Mouse (Mus musculus) c-Kit-positive CD71-negative TER-119-negative erythroid progenitor cells, embryonic 14.5 days (primary cell): Measurements from ENCODE around the gene Cdk15.

Source experiments
- DNase-seq: peaks from one replicate; pipeline ENCODE4 v3.0.0-alpha.2; 2013; ENCODE audit warnings: low read depth

Gene Cdk15

GRCm38 (mm10) chr1:59285880-59286279 lies 29.2 kb downstream of the Cdk15 start:
- DNase-seq: no peak

- no peak for DNase-seq
Measured at GRCm38 (mm10) chr1:59286316-59286850, 29.7 kb downstream of the Cdk15 start.

GRCm38 (mm10) chr1:59287733-59288132 lies 31.0 kb downstream of the Cdk15 start:
- no peak for DNase-seq

DNA sequence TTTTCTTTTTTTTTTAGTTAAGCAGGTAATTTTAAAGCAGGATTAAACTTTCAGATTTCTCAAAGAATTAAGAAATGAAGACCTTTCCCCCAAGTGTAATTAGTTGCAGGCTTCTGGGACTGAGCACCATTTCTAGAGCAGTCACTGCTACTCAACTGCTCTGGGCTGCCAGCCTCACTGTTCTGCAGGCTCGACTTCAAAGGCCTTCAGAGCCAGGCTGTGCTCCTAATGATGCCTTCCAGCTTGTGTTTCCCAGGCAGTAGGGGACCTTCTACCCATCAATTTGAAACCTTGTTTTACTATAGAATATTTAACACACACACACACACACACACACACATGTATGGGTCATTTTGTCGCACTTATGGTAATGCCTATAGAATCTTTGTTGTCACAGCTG lies 34.9 kb downstream of the Cdk15 start:
- no peak for DNase-seq

DNA sequence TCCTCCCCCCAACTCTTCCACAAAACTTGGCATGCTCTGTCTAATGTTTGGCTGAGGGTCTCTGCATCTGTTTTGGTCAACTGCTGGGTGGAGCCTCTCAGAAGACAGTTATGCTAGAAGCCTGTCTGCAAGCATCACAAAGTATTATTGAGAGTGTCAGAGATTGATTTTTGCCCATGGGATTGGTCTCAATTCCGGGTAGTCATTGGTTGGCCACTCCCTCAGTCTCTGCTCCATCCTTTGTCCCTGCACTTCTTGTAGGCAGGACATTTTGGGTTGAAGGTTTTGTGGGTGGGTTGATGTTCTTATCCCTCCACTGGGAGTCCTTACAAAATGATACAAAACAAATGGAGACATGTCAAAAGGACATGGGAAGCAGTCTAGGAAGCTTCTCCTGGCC lies 39.1 kb downstream of the Cdk15 start:
- no peak for DNase-seq

GRCm38 (mm10) chr1:59297167-59297566 lies 40.5 kb downstream of the Cdk15 start:
- DNase-seq: no peak

- no peak for DNase-seq
Measured at GRCm38 (mm10) chr1:59298491-59299090, 41.9 kb downstream of the Cdk15 start.

DNA sequence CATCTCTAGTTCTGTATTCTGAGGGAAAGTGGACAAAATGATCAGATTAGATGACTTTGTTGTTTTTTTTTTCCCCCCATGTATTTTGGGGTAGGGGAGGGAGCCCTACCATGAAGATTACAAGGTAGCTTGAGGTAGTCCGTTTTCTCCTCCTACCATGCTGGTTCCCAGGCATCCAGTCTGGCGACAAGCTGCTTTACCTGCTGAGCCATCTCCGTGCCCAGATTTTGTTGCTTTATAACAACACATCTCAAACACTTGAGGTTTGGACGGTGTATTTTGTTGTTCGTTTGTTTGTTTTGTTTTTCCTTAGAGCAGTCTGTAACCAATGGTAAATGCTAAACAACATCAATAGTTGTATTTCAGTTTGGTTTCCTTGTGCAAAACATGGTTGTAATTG lies 50.6 kb downstream of the Cdk15 start:
- DNase-seq: no peak

GRCm38 (mm10) chr1:59311292-59311885 lies 54.7 kb downstream of the Cdk15 start:
- DNase-seq: no peak

- no peak for DNase-seq
Measured at GRCm38 (mm10) chr1:59312187-59313153, 55.8 kb downstream of the Cdk15 start.

DNA sequence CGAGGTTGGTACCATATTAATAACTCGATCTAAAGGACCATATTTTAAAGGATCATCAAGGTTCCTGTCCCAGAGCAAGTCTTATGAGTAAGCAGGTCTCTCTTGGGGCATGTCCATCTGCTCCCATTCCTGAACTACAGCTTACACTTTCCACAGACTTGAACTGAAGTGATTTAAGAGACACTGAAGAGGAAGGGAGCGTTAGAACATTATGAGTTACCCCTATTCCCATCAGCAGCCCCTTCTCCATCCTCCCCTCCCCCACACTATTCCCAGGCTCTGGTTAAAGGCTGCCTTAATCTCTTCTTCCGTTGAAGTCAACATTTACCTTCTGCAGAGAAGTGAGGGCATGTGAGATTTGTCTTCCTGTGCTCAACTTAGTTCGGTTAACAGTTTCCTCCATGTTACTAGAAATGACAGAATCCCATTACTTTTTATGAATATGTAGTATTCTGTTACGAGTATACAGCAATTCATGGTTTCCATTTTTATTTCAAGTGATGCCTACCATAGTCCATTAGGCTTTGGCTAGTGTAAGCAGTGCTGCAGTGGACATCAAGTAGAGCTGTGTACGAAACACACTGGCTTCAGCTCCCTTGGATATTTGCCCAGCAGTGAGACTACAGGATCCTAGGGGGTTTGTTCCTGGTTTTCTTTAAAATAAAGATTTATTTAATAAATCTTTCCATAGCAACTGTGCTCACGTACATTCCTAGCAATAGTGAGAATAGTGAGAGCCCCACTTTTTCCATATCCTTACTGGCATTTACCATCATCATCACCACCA lies 56.6 kb downstream of the Cdk15 start:
- no peak for DNase-seq

DNA sequence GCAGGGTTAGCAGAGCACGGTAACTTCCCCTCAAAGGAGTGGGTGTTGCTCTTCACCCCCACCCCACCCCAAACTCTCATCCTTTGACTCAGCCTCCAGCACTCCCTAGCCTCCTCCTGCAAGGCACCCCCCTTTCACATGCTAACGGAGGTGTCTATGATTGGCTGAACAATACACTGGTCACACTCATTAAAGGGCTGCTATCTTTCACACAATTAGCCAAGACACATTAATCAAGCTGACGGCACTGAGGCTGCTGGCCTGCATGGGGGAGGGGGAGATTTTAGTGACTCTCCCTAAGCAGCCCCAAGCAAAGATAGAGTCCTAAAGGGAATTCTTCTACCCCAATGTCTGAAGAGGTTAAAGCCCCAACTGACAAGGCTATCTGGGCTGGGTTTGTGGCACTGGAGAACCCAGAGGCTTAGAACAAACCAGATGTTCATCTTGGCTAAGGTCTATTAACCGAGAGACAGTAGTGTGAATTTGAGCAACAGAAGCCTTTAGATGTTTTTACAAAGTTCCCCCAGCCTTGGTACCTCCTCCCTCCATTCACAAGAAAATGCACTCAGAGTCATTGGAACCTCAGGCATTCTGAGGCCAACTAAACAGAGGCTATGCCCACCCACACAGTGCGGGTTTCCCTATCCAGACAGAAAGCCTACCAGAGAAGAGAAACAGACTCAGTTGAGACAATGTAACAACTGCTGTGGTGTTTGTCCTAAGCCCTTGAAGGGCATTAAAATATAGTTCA lies 58.5 kb downstream of the Cdk15 start:
- DNase-seq: no peak

DNA sequence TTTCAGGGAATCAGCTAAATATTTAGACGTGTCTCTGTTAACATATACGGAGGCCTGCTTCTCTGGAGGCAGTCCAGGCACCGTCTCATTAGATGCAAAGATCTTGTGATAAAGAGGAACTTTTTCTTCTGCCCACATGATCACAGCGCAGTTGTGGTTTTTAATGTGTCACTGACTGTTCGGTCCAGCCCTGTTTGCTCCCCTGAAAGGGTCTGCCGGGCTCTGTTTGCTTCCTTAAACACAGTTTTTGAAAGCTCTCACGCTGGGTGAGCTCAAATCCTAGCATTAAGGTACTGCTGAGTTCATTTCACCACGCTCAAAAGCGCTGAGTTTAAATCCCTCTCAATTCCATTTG lies 59.3 kb downstream of the Cdk15 start:
- DNase-seq: peak; percentile 49

- peak; percentile 62 for DNase-seq
Measured at GRCm38 (mm10) chr1:59316386-59317051, 59.8 kb downstream of the Cdk15 start.

DNA sequence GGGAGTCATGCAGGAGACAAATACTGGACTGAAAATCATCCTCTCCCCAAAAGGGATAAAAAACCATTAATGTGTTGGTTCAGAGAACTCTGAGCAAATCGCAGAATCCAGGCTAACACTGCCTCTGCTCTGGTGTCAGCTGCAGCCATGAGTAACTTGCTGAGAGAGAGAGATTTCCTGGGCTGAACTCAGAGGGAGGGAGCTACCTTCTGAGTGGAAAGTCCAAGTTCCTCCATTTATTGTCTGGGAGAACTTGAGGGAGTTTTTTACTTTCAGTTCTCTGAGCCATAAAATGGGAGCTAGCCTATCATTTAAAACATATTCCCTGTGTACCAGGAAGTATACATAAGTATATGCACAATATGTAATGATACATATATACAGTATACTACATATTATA lies 60.7 kb downstream of the Cdk15 start:
- DNase-seq: no peak

DNA sequence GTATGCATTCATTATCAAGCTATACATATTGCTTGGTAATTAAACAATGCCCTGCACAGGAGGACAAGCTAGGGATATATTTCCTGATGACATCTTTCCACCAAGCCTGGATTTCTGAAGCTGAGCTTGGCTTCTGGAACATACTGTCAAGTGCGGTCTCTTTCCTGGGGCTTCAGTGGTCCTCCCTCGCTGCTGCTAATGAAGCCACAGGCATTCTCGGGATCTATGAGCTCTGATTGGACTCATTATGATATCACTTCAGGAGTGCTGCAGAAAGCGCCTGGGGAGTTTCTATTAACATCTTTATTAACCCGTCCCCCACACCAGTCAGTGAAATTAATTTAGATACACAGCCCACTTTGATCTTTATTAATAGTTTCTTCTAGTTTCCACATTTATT lies 62.2 kb downstream of the Cdk15 start:
- DNase-seq: no peak

- DNase-seq: no peak
Measured at GRCm38 (mm10) chr1:59321076-59321879, 64.6 kb downstream of the Cdk15 start.

DNA sequence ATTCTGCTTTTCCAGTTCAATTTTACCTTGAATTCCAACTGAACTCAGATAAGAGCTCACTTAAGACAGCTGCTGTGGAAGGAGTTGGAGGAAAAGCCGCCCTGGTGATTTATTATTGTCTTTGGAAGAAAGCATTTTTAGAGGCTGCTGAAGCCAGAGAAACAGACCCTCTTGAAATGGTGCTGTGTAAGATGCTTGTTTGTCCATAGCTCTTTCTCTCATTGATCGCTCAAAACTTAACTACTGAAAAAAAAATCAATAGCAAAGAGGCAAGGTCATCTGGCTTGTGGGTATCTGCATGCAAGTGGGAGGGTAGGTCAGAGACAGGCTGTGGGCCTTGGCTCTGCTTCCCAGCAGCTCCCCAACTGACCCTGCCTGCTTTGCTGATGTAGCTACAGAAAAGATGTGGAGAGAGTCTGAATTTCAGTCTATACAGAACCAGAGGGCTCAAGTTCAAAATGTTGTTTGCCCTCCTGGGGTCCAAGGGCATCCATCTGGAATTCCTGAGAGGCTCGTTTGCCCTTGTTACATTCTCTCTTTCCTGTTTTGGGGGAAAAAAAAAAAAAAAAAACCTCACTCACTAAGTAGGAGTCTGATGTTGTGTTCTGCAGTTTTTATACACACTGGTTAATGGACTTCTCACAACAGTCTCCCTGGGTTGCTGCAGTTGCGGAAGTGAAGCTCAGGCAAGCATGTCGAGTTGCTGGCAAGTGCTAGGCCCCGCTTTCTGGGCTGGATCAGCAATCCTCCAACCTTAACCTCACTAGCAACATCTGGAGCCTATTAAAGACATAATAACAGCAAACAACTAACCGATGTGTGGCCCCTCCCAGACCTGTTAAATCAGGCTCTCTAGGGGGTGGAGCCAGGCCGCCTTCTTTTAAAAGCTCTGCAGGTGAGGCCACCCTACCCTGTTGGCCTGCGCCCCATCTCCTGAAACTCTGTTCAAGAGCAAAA lies 65.5 kb downstream of the Cdk15 start:
- DNase-seq: no peak
